ENCODE assay signal across 8 mouse cellular contexts in genomic region chr19:54043851-54044250, GRCm38 (mm10). TPM values are rescaled to one million over a fixed set of nuclear protein-coding genes. Genes with fewer than 3 reads are reported as not detected.
A peak's percentile ranks its signal among the peaks of the same experiment; 100 is the strongest.
DNase-seq lines count a peak whose midpoint lies in the region; ATAC-seq and TF ChIP-seq lines count a peak whose summit lies in the region.

Gene Adra2a, plus strand, starts transcription at chr19:54044151.

- no peak for TF ChIP-seq CTCF in left cerebral cortex, adult 2 months (IDR thresholded peaks at IDR 0.05)

- no peak for ATAC-seq in neural tube, embryonic 12.5 days (ENCODE audit: low FRiP score, low read depth)
- ATAC-seq in erythroblast, adult 5-6 weeks (replicated peaks; ENCODE audit: low FRiP score, poor library complexity, severe bottlenecking) = no peak

- no peak for DNase-seq in left cerebral cortex, adult 2 months (ENCODE audit: extremely low spot score in 1 of 2, low spot score in 2 of 2)
- DNase-seq in left cerebral cortex, adult 11 months (ENCODE audit: low spot score) = no peak
- no peak for DNase-seq in forebrain, embryonic 10.5 days (ENCODE audit: extremely low spot score, low spot score)
- DNase-seq in left cerebral cortex, adult 8-10 months (ENCODE audit: low spot score in 2 of 2) = no peak
- DNase-seq in ovary, postnatal 14 days (ENCODE audit: low spot score) = no peak
- no peak for DNase-seq in right cerebral cortex, postnatal 10 days (ENCODE audit: low spot score in 2 of 2)

- no peaks in the 10 kb centered on the region for H3K9me3 ChIP-seq in forebrain, embryonic 10.5 days
- H3K9me3 ChIP-seq in neural tube, embryonic 12.5 days = no peaks in the 10 kb centered on the region

- peak within 1 kb of the TSS; percentile 63 for H3K4me3 ChIP-seq in left cerebral cortex, adult 2 months
- peak within 1 kb of the TSS; percentile 66 for H3K4me3 ChIP-seq in forebrain, embryonic 10.5 days
- H3K4me3 ChIP-seq in neural tube, embryonic 12.5 days = peak within 1 kb of the TSS; percentile 53

- peak within 1 kb of the TSS; percentile 77 for H3K27ac ChIP-seq in left cerebral cortex, adult 2 months
- peak within 1 kb of the TSS; percentile 74; the same call in 1 of the 2 replicates for H3K27ac ChIP-seq in forebrain, embryonic 10.5 days
- H3K27ac ChIP-seq in neural tube, embryonic 12.5 days = peak within 1 kb of the TSS; percentile 0; the same call in 1 of the 2 replicates

- H3K27me3 ChIP-seq in forebrain, embryonic 10.5 days (ENCODE audit: poor library complexity, severe bottlenecking) = peaks cover 55% of the 10 kb centered on the region
- peaks cover 37% of the 10 kb centered on the region for H3K27me3 ChIP-seq in neural tube, embryonic 12.5 days (replicated peaks)

- H3K4me2 ChIP-seq in neural tube, embryonic 12.5 days (replicated peaks) = peak within 1 kb of the TSS; percentile 100

- 76% methylated on average over 5 of the region's 5 CpGs for WGBS in forebrain, embryonic 10.5 days
- 75% methylated on average over 5 of the region's 5 CpGs for WGBS in neural tube, embryonic 12.5 days

- no peaks in the 10 kb centered on the region for H3K36me3 ChIP-seq in forebrain, embryonic 10.5 days (replicated peaks)
- H3K36me3 ChIP-seq in neural tube, embryonic 12.5 days = no peaks in the 10 kb centered on the region

- intact Hi-C loops in left cerebral cortex, adult 2 months (cut with DNase I) = loop anchor here (1.0 to 10.0 kb wide), 6 partner anchors 97 to 1163 kb away; no protein-coding TSS in a partner anchor

- H3K9ac ChIP-seq in neural tube, embryonic 12.5 days = peak within 1 kb of the TSS; percentile 64; the same call in 1 of the 2 replicates

- H3K4me1 ChIP-seq in forebrain, embryonic 10.5 days = peaks cover 50% of the 10 kb centered on the region
- H3K4me1 ChIP-seq in neural tube, embryonic 12.5 days = peaks cover 26% of the 10 kb centered on the region

RNA-seq across cellular contexts. Expression of gene Adra2a, which starts in this region (rescaled TPM):
- total RNA-seq in left cerebral cortex, adult 2 months (2021) = 10 to 100 TPM; 17.5 to 18.8 TPM
- polyA plus RNA-seq in forebrain, embryonic 10.5 days (2016; fragmentation: Nextera tagmentation; extraction: Ambion mirVana) = 0.67 and 0.73 TPM in 2 replicates
- total RNA-seq in left cerebral cortex, adult 8-10 months (2022) = 10 to 100 TPM; 11.9 to 15.9 (median 15.2) TPM
- 2.7 and 3.6 TPM in 2 replicates for polyA plus RNA-seq in neural tube, embryonic 12.5 days (2016; fragmentation: Nextera tagmentation; extraction: Ambion mirVana)
- not detected in 2 replicates for total RNA-seq in erythroblast, adult 5-6 weeks (2015; ENCODE audit: low replicate concordance)
- 0.34 TPM in 1 of 2 replicates, not detected in the other for total RNA-seq in erythroblast, adult 5-6 weeks (2017; ENCODE audit: low replicate concordance)

Comparison
In these comparisons a context has a peak if more than half of its experiments do, and no peak if none do; other contexts are left out.
1. RNA of gene Adra2a (total RNA-seq): 17.5 to 18.8 TPM in left cerebral cortex, adult 2 months and 11.9 to 15.9 TPM in left cerebral cortex, adult 8-10 months; 0.34 TPM in erythroblast, adult 5-6 weeks; every median in the first group is over 4 times any median in the second.
2. H3K27ac ChIP-seq: peak in every context shown above with its lines; median percentile 77 in left cerebral cortex, adult 2 months; 74 in forebrain, embryonic 10.5 days; 0 in neural tube, embryonic 12.5 days.
3. Peak in every context shown above with its lines, with median percentiles within 50 percentile points of each other: H3K4me3 ChIP-seq.